Mouse (Mus musculus) thymus, adult 2 months (tissue): Measurements from ENCODE around the gene Tpbgl.

ENCODE experiments used
- CTCF ChIP-seq: fragments of 200-500 bp; IDR thresholded peaks from 2 replicates; pipeline ENCODE4 v1.5.1; 2012; ENCODE audit warnings: mild to moderate bottlenecking, control low read depth, low read length, moderate library complexity, borderline replicate concordance; ENCODE audit not compliant: control insufficient read depth, poor library complexity, insufficient read depth; ENCODE audit errors: extremely low read depth
- POLR2A ChIP-seq: fragments of 200-500 bp; IDR thresholded peaks from 2 replicates; pipeline ENCODE4 v1.6.1; 2012; ENCODE audit warnings: mild to moderate bottlenecking, low read length, control low read depth, moderate library complexity; ENCODE audit not compliant: control insufficient read depth, poor library complexity, insufficient read depth; ENCODE audit errors: extremely low read depth

DNA sequence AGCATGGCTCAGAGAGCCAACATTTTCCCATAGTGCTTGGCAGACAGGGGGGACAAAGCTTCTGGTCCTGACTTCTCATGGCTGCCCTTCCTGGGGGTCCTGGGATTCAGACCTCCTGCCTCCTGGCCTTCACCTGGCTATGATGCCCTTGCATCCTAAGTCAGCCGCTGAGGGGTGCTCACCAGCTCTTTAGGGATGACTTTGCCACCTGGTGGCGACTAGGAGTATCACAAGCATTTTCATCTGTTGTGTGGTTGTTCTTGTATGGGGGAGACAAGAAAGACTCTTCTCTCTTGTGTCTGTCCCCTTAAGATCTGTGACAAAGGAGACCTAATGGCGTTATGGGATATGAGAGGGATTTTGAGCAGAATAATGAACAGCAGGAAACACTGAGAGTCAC lies 36.8 kb downstream of the Tpbgl start:
- no peak for TF ChIP-seq CTCF
- no peak for TF ChIP-seq POLR2A
